Mouse (Mus musculus): ENCODE measurements around the gene Hscb.

DNA sequence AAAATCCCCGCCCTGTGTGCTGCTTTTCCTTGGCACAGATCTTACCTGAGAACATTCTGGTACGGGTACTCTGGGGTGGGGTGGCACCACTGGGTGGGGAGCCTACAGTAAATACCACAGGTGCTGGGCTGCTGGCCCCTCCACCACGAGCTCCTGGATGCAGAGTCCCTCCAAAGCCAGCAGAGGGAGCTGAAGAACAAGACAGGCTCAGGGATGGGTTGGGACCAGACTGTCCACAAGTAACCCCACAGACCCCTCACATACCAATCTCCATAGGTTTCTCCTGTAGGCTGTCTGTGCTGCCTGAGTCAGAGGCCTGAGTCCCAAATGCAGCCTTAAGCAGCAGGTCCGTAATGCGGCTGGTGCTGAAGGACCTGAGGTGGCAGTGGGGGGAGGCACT is 50.9 kb downstream of the Hscb start:
- peak; percentile 84 for TF ChIP-seq CTCF (IDR thresholded peaks at IDR 0.05; ENCODE audit: low read depth, low read length)
- TF ChIP-seq POLR2A (IDR thresholded peaks at IDR 0.05; ENCODE audit: insufficient read depth, low read length): no peak
- no peak for TF ChIP-seq EP300 (IDR thresholded peaks at IDR 0.05; ENCODE audit: insufficient read depth, low read depth, low read length)
